Mouse (Mus musculus): Measurements from ENCODE around the gene Fam208a. TPM values are rescaled to one million over a fixed set of nuclear protein-coding genes. Genes with fewer than 3 reads are reported as not detected.

Gene Fam208a
- polyA plus RNA-seq, 1 experiment from 2014 or later = 17.1 TPM

- Histone ChIP-seq H3K4me1 (no peaks in the 10 kb centered on the region), H3K9me3 (no peaks in the 10 kb centered on the region), H3K27ac (no peak overlapping the region), H3K4me2 (no peak overlapping the region), H3K27me3 (no peaks in the 10 kb centered on the region), H3K4me3 (no peak overlapping the region), H3K36me3 (peaks cover 69% of the 10 kb centered on the region), H3K9ac (no peak overlapping the region)
- WGBS = 83% methylated on average over 4 of the region's 4 CpGs
- no peak for ATAC-seq (ENCODE audit: insufficient number of reproducible peaks, insufficient read depth, low FRiP score, low TSS enrichment, low read depth)
Measured at GRCm38 (mm10) chr14:27501096-27501495, 72.5 kb downstream of the Fam208a start.

DNA sequence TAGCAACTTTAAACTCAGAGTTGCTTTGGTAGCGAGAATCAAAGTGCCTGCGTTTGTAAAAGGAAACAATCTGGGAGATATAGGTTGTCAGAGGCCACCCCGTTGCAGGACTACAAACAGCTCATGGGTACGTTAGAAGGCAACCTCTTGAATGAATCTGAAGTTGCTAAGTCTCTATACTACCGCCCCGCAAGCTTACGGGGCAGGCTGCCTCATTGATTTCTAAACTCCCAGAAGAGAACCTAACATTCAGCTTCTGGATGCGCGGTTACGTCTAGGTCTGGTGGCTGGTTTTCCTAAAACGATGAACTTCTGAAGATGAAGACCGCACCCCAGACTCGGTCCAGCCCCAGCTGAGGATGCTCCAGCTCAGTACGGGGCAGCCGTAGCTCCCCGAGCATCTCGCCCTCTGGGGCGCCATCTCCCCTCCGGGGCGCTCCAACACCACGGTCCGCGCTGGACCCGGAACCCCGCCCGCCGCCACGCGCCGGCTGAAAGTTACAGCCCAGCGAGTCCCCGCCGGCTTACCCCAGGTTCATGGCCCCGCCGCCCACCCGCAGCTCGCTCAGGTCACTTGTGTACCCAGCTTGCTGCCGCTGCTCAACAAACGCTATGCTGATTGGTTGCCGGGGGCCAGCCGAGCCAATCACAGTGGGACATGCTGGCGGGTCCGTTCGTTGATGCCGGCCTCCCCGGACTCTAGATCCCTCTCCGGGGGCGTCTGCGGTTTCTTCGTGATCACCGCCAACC lies 79.4 kb downstream of the Fam208a start, which contains the start of gene Ccdc66:
Gene Ccdc66, minus strand, starts transcription at position 567 of the 750 bp plus-strand sequence.
- under 1% methylated on average over 51 of the region's 51 CpGs for WGBS
- peak within 1 kb of the TSS; percentile 72 for H3K4me2 ChIP-seq
- H3K9me3 ChIP-seq = no peaks in the 10 kb centered on the region
- H3K27me3 ChIP-seq = no peaks in the 10 kb centered on the region
- H3K27ac ChIP-seq = peak within 1 kb of the TSS; percentile 71
- peaks cover 14% of the 10 kb centered on the region for H3K36me3 ChIP-seq
- ATAC-seq (ENCODE audit: insufficient number of reproducible peaks, insufficient read depth, low FRiP score, low TSS enrichment, low read depth) = peak; percentile 91
- peak within 1 kb of the TSS; percentile 84 for H3K4me3 ChIP-seq
- H3K4me1 ChIP-seq = peaks cover 11% of the 10 kb centered on the region
- H3K9ac ChIP-seq = peak within 1 kb of the TSS; percentile 87

DNA sequence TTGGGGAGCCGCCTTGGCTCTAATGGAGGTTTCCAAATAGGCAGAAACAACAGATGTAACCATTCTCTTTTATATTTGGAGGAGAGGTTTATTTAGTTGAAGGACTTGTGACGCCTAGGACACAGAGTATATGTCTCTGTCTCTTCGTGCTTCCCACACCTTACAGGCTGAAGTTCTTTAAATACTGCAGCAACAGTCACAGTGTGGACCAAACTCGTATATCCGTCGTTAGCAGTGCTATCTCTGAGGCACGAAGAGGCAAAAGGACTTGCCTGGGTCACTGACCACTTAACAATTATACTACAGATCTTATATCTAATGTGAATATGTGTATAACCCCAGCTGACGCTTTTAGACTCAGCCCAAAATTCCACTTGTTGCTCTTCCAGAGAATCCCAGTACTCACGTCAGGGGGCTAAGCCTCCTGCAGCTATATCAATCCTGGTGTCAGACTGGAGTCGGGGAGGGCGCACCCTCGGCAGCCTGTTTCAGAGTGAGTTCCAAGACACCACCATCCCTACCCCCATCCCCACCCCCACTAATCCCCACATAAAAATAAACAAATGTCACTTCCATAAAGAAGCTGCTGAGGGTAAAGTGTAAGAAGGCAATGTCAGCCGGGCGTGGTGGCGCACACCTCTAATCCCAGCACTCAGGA lies 80.1 kb downstream of the Fam208a start:
- peak; percentile 57 for ATAC-seq (ENCODE audit: insufficient number of reproducible peaks, insufficient read depth, low FRiP score, low TSS enrichment, low read depth)
- no peaks in the 10 kb centered on the region for H3K27me3 ChIP-seq
- WGBS = 32% methylated on average over 15 of the region's 15 CpGs
- peaks cover 11% of the 10 kb centered on the region for H3K4me1 ChIP-seq
- H3K4me2 ChIP-seq = peak overlapping the region; percentile 72
- H3K4me3 ChIP-seq = peak overlapping the region; percentile 84
- H3K9ac ChIP-seq = peak overlapping the region; percentile 87
- peaks cover 11% of the 10 kb centered on the region for H3K36me3 ChIP-seq
- H3K27ac ChIP-seq = peak overlapping the region; percentile 45; the same call in 1 of the 2 replicates
- no peaks in the 10 kb centered on the region for H3K9me3 ChIP-seq

- Histone ChIP-seq H3K36me3 (no peaks in the 10 kb centered on the region), H3K4me2 (no peak overlapping the region), H3K4me3 (no peak overlapping the region), H3K9me3 (no peaks in the 10 kb centered on the region), H3K27me3 (no peaks in the 10 kb centered on the region), H3K9ac (no peak overlapping the region), H3K4me1 (no peaks in the 10 kb centered on the region), H3K27ac (no peak overlapping the region)
- ATAC-seq (ENCODE audit: insufficient number of reproducible peaks, insufficient read depth, low FRiP score, low TSS enrichment, low read depth) = no peak
Measured at GRCm38 (mm10) chr14:27524541-27524940, 95.9 kb downstream of the Fam208a start.

Small RNA genes lying within 50 kb of the gene (microRNA-seq; reads per million reads assigned to microRNA genes)
- gene Gm23633 = not detected

Other genes with a start within 250 kb of the Fam208a start
- gene Ccdc66, start 79.6 kb downstream of the Fam208a start, polyA plus RNA-seq (2015; fragmentation: Nextera tagmentation; extraction: Ambion mirVana) = 15.4 and 18.5 TPM in 2 replicates
- gene Erc2, start 193.6 kb downstream of the Fam208a start, polyA plus RNA-seq (2015; fragmentation: Nextera tagmentation; extraction: Ambion mirVana) = 13.7 and 14.9 TPM in 2 replicates

Data from embryonic facial prominence, embryonic 13.5 days (tissue).